31 mouse cellular contexts compared by ENCODE assay signal in the genomic region with DNA sequence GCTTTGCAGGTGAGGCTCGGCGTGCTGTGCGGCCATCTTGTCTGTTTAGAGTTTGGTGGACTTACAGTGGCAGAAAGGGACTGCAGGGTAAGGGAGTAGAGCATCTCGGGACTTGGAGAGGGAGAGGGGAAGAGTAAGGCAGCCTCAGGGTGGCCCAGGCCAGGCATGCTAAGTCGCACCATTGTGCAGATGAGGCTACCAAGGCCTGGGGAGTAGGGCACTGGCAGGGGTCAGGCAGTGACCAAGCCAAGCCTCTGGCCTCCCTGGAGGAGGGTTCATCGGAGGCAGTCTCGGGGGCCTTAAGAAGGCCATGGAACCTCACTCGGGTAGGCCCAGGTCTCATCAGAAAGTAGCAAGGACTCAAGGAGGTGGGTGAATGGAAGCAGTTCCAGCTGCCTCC. TPM values are rescaled to one million over a fixed set of nuclear protein-coding genes. Genes with fewer than 3 reads are reported as not detected.
"Had no signal": no experiment of that assay in that cellular context is flagged by ENCODE, and none has a peak within 500 bp of the region (broad histone marks: within the 10 kb centered on the region; RNA-seq: fewer than 3 reads in every experiment).

No protein-coding gene starts in this region.

- H3K36me3 ChIP-seq: liver, embryonic 13.5 days had no signal

- H3K27ac ChIP-seq: kidney, postnatal 0 days; layer of hippocampus, adult 2 months; liver, embryonic 13.5 days; midbrain, embryonic 12.5 days; midbrain, embryonic 15.5 days; neural tube, embryonic 13.5 days; stomach, postnatal 0 days had no signal

- DNase-seq: kidney, adult 18-20 months; kidney, adult 9 months; kidney, postnatal 25 days; layer of hippocampus, adult 9-11 months; liver, embryonic 13.5 days; lung, adult 2 months; lung, postnatal 14 days; lung, postnatal 4 days; retina, postnatal 1 day; right cerebral cortex, postnatal 4 days; thymus, adult 2 months; thymus, postnatal 14 days had no signal

- H3K27me3 ChIP-seq: liver, embryonic 13.5 days; midbrain, embryonic 12.5 days; midbrain, embryonic 15.5 days; neural tube, embryonic 13.5 days had no signal

- H3K9me3 ChIP-seq: liver, embryonic 13.5 days; midbrain, embryonic 12.5 days; midbrain, embryonic 15.5 days; neural tube, embryonic 13.5 days had no signal

- H3K4me2 ChIP-seq: liver, embryonic 13.5 days; midbrain, embryonic 12.5 days; midbrain, embryonic 15.5 days; neural tube, embryonic 13.5 days had no signal

- H3K9ac ChIP-seq: liver, embryonic 13.5 days; midbrain, embryonic 12.5 days; midbrain, embryonic 15.5 days; neural tube, embryonic 13.5 days had no signal

- H3K4me1 ChIP-seq: midbrain, embryonic 12.5 days; midbrain, embryonic 15.5 days; neural tube, embryonic 13.5 days had no signal

- ATAC-seq: midbrain, embryonic 15.5 days had no signal

- H3K4me3 ChIP-seq: layer of hippocampus, adult 2 months; liver, embryonic 13.5 days; midbrain, embryonic 12.5 days; midbrain, embryonic 15.5 days; myocyte; neural tube, embryonic 13.5 days had no signal

RNA-seq across cellular contexts. Expression of gene Ccin, which starts 40.9 kb away (rescaled TPM):
- total RNA-seq: layer of hippocampus, adult 2 months; layer of hippocampus, postnatal 25 days; left cerebral cortex, adult 18-20 months; left cerebral cortex, postnatal 25 days; liver, adult 2 months; megakaryocyte progenitor cell, adult 5-6 weeks; megakaryocyte-erythroid progenitor cell, adult 5-6 weeks; monocyte, adult 5-6 weeks had no signal
- polyA plus RNA-seq: kidney, postnatal 0 days; large intestine, adult 2 months; limb, embryonic 11.5 days; liver, adult 2 months; liver, embryonic 13.5 days; liver, embryonic 16.5 days; lung, embryonic 16.5 days; midbrain, embryonic 12.5 days; midbrain, embryonic 15.5 days; neural tube, embryonic 13.5 days; stomach, embryonic 14.5 days; stomach, postnatal 0 days had no signal
